Mouse (Mus musculus): ENCODE measurements around the gene Wsb2. TPM values are rescaled to one million over a fixed set of nuclear protein-coding genes. Genes with fewer than 3 reads are reported as not detected.

Gene Wsb2
- polyA plus RNA-seq (2016; fragmentation: Nextera tagmentation; extraction: Ambion mirVana), result 56.9 and 86.8 TPM in 2 replicates

DNA sequence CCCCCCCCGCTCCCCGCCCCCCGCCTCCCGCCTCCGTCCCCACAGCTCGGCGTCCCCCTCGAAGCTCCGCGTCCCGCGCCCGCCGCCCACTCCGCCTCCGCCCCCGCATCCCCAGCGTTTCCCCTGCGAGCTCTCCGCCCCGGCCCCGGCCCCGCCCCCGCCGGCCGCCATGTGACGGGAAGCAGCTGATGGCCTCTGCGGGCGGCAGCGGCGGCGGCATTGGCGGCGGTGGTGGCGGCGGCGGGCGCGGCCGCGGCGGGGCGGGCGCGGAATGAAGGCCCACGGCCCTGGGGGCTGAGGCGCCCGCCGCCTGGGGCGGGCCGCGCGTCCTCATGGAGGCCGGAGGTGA, at the start of gene Wsb2:
Gene Wsb2, plus strand, starts transcription at position 176 of the 349 bp plus-strand sequence.
- WGBS, result 0% methylated on average over 45 of the region's 54 CpGs
- peaks cover 59% of the 10 kb centered on the region for H3K4me1 ChIP-seq (replicated peaks)

DNA sequence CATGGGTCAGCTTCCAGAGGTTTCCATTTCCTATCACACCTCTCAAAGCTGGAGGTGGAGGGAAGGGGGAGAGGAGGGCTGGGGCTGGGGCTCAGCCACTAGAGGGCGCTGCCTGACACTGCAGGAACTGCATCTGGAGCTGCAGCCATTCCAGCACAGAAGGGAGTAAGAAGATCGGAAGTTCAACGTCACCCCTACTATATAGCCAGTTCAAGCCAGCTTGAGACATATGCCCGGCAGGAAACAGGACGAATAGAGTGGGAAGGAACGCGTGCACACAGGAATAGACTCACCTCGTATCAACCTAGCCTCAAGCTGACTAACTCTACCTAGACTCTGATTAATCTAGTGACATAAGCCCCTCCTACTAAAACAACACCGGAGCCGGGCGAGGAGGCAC, 49.4 kb upstream of the Wsb2 start:
- Histone ChIP-seq H3K4me3 (no peak overlapping the region), H3K27me3 (ENCODE audit: insufficient read depth, poor library complexity, severe bottlenecking) (no peaks in the 10 kb centered on the region), H3K4me1 (replicated peaks) (peaks cover 14% of the 10 kb centered on the region), H3K36me3 (no peaks in the 10 kb centered on the region), H3K27ac (no peak overlapping the region), H3K9me3 (0 out of 2 replicates have a peak, but pooled peaks cover 4% of the 10 kb centered on the region)
- DNase-seq (ENCODE audit: low spot score), result peak; percentile 61
- 38% methylated on average over 11 of the region's 11 CpGs for WGBS

More for the DNA sequence above, at the start of gene Wsb2:
- H3K36me3 ChIP-seq, result no peaks in the 10 kb centered on the region
- peaks cover 16% of the 10 kb centered on the region for H3K27me3 ChIP-seq (ENCODE audit: insufficient read depth, poor library complexity, severe bottlenecking)
- peak within 1 kb of the TSS; percentile 97 for H3K4me3 ChIP-seq
- peak within 1 kb of the TSS; percentile 95 for H3K27ac ChIP-seq
- peak; percentile 84 for DNase-seq (ENCODE audit: low spot score)
- H3K9me3 ChIP-seq, result no peaks in the 10 kb centered on the region

DNA sequence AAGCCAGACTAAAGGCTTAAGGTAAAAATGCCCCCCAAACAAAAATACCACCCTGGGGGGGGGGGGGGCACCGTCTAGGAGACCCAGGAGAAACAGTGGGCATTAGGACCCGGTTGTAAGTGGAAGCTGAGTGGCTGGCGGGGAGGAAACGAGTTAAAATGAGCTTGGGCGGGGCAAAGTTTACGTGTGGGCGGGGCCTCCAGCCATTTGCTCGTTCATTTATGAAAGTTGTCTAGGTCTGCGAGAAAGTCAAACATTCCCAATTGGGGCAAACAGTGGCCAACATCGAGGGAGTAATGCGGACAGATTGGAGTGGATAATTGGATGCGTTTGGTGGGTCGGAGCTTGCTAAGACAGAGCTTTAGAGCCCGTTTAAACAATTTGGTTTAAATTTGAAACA, 43.7 kb upstream of the Wsb2 start:
- H3K4me3 ChIP-seq, result peak overlapping the region; percentile 36
- 25% methylated on average over 14 of the region's 14 CpGs for WGBS
- no peak overlapping the region for H3K27ac ChIP-seq
- no peaks in the 10 kb centered on the region for H3K36me3 ChIP-seq
- peaks cover 47% of the 10 kb centered on the region for H3K27me3 ChIP-seq (ENCODE audit: insufficient read depth, poor library complexity, severe bottlenecking)
- peaks cover 27% of the 10 kb centered on the region for H3K4me1 ChIP-seq (replicated peaks)
- peak; percentile 23 for DNase-seq (ENCODE audit: low spot score)
- no peaks in the 10 kb centered on the region for H3K9me3 ChIP-seq

DNA sequence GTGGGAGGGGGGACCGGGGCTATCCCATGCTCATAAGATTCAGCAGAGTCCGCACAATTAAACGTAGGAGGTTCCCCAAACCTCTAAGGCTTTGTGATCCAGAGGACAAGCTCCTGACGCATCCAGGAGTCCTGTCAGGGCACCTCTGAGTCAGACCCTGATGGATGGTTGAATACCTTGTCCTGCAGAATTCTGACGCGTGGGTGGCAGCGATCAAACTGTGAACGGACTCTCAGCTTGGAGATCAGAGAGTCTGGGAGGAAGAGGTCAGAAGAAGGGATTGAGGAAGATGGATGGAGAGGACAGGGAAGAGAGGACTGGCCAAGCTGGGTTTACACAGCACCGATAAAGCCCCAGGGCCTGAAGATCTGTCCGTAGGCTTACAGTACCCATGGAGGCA, 43.2 kb upstream of the Wsb2 start:
- Histone ChIP-seq H3K36me3 (no peaks in the 10 kb centered on the region), H3K4me1 (replicated peaks) (peaks cover 31% of the 10 kb centered on the region), H3K27me3 (ENCODE audit: insufficient read depth, poor library complexity, severe bottlenecking) (peaks cover 49% of the 10 kb centered on the region), H3K9me3 (no peaks in the 10 kb centered on the region), H3K27ac (no peak overlapping the region), H3K4me3 (peak overlapping the region; percentile 36)
- 36% methylated on average over 10 of the region's 10 CpGs for WGBS
- no peak for DNase-seq (ENCODE audit: low spot score)

DNA sequence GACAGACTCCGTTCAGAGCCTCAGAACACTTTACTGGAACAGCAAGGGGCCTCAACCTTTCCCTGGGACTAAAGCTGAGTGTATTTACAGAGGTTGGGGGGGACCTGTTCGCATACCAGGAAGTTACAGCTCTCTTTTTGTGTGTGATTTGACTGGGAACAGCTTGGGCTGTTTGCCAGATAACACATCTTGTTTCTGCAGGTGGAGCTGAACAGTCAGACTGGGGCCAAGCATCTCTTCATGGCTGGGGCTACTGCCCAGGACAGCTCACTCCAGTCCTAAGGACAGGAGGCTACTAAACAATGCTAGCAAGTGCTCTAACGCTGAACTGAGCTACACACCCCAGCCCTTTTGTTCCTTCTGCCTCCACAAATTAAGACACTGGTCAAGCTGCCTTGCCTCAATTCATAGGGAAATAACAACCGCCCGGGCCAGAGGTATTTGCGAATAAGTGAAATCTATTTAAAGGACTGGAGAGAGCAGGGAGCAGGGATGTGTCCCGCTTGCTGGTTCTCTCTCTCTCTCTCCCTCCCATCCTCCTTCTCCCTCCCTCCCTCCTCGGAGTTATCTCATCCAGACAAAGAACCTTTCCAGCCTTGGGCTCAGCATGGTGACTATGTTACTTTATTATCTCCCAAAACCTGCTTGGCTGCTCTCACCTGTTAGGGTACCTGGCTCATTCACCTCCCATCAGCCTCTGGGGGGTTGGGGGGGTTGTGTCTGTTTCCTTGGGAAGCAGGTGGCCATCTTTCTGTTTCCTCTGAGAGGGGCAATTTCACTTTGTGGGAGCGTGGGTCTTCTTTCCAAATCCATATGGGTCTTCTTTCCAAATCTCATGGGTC, 42.3 kb upstream of the Wsb2 start:
- 17% methylated on average over 9 of the region's 9 CpGs for WGBS
- Histone ChIP-seq H3K4me1 (replicated peaks) (peaks cover 40% of the 10 kb centered on the region), H3K27me3 (ENCODE audit: insufficient read depth, poor library complexity, severe bottlenecking) (peaks cover 57% of the 10 kb centered on the region), H3K36me3 (no peaks in the 10 kb centered on the region), H3K27ac (peak overlapping the region; percentile 74), H3K4me3 (peak overlapping the region; percentile 7; the same call in 1 of the 2 replicates), H3K9me3 (no peaks in the 10 kb centered on the region)
- peak; percentile 22 for DNase-seq (ENCODE audit: low spot score)

DNA sequence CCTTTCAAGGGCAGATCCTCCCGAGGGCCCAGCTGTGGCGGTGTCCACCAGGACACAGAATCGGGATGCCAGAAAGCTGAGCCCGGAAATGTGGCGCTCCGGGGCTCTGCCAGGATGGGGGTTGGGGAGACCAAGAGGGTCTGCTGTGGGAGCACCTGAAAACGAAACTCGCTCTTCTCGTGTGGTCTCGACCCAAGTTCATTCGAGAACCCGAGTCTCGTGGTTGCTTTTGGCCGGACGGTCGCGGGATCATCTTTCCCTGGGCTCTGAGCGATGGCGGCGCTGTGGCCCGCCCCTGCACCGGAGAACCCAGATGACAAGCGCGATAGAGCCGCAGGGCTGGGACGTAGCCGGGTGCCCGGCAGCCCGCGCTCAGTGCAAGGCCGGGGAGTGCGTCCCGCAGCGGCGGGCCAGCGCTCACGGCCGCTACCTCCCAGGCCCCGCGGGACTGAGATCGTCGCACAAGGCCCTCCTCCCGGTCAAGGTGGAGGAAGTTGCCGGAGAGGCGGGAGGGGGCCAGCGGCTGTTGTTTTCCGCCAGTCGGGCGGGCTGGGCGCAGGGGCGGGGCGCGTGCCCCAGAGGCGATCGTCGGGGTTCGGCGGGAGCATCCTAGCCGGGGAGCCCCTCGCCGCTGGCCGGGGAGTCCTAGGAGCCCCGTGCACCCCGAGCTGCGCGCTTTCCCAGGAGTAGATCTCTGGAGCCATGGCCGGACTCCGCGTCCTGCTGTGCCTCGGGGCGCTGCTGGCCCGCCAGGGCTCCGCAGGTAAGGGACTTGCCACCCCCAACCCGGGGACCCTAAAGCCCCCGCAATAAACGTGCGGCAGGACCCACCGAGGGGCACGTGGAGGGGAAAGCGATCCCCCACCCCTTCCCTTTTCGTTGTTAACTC, 38.1 kb upstream of the Wsb2 start, which contains the start of gene Vsig10:
Gene Vsig10, plus strand, starts transcription at position 343 of the 889 bp plus-strand sequence.
- H3K4me3 ChIP-seq, result peak within 1 kb of the TSS; percentile 85

DNA sequence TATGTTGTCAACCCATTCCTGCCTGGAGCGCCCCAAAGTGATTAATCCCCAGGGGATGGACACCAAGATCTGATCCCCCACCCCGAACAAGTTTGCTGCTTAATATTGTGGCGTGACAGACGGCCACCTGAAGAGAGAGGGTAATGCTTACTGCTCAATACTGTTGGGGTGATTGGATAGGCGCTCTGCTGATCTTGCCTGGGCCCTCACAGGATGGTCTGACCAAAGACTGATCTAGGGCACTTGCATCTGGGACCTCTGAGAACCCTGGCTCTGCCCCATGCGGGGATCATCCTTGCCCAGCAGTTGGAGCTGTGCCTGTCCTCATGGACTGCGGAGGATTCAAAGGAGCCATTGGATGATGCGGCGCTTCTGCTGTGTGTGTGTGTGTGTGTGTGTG, 33.4 kb upstream of the Wsb2 start:
- Histone ChIP-seq H3K27me3 (ENCODE audit: insufficient read depth, poor library complexity, severe bottlenecking) (peaks cover 28% of the 10 kb centered on the region), H3K4me3 (no peak overlapping the region), H3K9me3 (peaks cover 4% of the 10 kb centered on the region; the same call in 1 of the 2 replicates), H3K4me1 (replicated peaks) (peaks cover 12% of the 10 kb centered on the region), H3K36me3 (no peaks in the 10 kb centered on the region), H3K27ac (no peak overlapping the region)
- DNase-seq (ENCODE audit: low spot score), result no peak
- WGBS, result 81% methylated on average over 9 of the region's 9 CpGs

More for the DNA sequence above, 38.1 kb upstream of the Wsb2 start, which contains the start of gene Vsig10:
- under 1% methylated on average over 81 of the region's 81 CpGs for WGBS
- Histone ChIP-seq H3K36me3 (no peaks in the 10 kb centered on the region), H3K27me3 (ENCODE audit: insufficient read depth, poor library complexity, severe bottlenecking) (peaks cover 73% of the 10 kb centered on the region), H3K27ac (peak within 1 kb of the TSS; percentile 89), H3K4me1 (replicated peaks) (peaks cover 33% of the 10 kb centered on the region), H3K9me3 (peaks cover 4% of the 10 kb centered on the region; the same call in 1 of the 2 replicates)
- DNase-seq (ENCODE audit: low spot score), result peak; percentile 76

DNA sequence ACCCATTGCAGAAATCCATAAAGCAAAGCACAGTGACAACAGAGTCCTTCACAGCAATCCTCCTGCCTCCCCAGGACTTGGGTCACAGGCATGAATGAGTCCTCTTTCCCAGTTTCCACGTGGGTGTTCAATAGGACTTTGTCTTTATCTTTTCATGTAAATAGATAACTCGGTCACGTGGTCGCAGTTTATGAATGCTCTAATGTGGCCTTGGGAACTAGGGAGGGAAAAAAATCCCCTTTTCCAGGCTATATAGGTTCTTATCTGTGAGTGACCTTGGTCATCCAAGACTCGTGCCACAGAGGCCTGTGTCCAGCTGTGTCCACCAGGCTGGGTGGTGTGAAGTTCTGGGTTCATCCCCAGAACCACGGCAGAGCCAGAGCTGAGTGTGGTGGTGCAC, 30.7 kb upstream of the Wsb2 start:
- no peak overlapping the region for H3K4me3 ChIP-seq
- WGBS, result 79% methylated on average over 6 of the region's 6 CpGs

DNA sequence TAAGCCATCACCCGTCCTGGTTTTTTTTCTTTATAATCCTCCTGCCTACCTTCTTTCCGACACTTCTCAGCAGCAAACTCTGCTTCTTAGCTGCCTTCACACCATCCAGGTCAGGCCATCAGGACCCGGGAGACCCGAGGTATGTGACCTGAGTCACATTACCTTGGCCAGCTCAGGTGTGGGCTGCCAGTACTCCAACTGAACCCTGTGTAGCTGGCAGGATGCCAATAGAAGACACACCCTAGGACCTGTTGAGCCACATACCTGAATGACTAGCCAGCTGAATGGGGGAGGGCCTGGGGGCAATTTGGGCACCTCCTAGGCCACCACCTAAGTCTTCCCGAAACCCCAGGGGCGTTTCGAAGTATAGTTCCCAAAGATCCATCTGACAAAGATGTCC, 26.6 kb upstream of the Wsb2 start:
- 91% methylated on average over 7 of the region's 7 CpGs for WGBS
- H3K27ac ChIP-seq, result no peak overlapping the region
- H3K36me3 ChIP-seq, result no peaks in the 10 kb centered on the region
- H3K4me1 ChIP-seq (replicated peaks), result no peaks in the 10 kb centered on the region
- no peaks in the 10 kb centered on the region for H3K27me3 ChIP-seq (ENCODE audit: insufficient read depth, poor library complexity, severe bottlenecking)
- H3K9me3 ChIP-seq, result no peaks in the 10 kb centered on the region
- no peak overlapping the region for H3K4me3 ChIP-seq
- no peak for DNase-seq (ENCODE audit: low spot score)

More for the DNA sequence above, 30.7 kb upstream of the Wsb2 start:
- DNase-seq (ENCODE audit: low spot score), result no peak
- H3K9me3 ChIP-seq, result peaks cover 2% of the 10 kb centered on the region; the same call in 1 of the 2 replicates
- H3K27ac ChIP-seq, result no peak overlapping the region
- no peaks in the 10 kb centered on the region for H3K4me1 ChIP-seq (replicated peaks)
- no peaks in the 10 kb centered on the region for H3K36me3 ChIP-seq
- H3K27me3 ChIP-seq (ENCODE audit: insufficient read depth, poor library complexity, severe bottlenecking), result peaks cover 4% of the 10 kb centered on the region

DNA sequence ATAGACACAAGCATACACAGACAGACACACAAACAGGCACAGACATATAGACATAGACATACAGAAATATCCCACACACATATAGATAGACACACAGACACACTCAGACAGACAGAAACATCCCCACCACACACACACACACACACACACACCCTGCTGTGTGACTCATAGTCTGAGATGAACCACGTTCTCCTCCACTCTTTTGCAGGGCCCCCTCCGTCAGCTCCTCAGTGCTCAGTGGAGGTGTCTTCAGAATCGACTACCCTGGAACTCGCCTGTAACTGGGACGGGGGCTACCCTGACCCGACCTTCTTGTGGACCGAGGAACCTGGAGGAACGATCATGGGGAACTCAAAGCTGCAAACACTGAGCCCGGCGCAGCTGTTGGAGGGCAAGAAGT, 19.1 kb upstream of the Wsb2 start:
- no peaks in the 10 kb centered on the region for H3K27me3 ChIP-seq (ENCODE audit: insufficient read depth, poor library complexity, severe bottlenecking)
- H3K9me3 ChIP-seq, result peaks cover 4% of the 10 kb centered on the region; the same call in 1 of the 2 replicates
- H3K27ac ChIP-seq, result no peak overlapping the region
- no peaks in the 10 kb centered on the region for H3K4me1 ChIP-seq (replicated peaks)
- H3K36me3 ChIP-seq, result peaks cover 5% of the 10 kb centered on the region; the same call in 1 of the 2 replicates
- DNase-seq (ENCODE audit: low spot score), result no peak
- no peak overlapping the region for H3K4me3 ChIP-seq
- 89% methylated on average over 10 of the region's 10 CpGs for WGBS

DNA sequence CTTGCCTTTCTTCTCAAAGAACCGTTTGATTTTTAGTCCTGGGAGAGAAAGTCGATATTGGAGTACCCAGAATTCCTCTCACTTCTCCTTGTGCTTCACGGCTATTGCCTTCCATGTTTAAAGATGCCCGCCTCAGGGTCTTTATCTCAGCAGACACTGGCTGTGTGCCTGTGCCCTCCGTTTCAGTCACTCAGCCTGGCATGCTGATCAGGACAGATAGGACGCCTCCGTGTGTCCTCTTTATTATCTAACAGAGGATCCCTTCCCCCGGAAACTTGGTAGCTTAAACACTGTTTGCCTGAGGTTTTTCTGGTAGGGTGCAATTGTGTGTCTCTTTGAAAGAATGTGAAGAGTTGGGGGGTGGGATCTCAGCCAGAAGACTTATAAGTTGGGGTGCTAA, 18.6 kb upstream of the Wsb2 start:
- Histone ChIP-seq H3K27me3 (ENCODE audit: insufficient read depth, poor library complexity, severe bottlenecking) (no peaks in the 10 kb centered on the region), H3K4me1 (replicated peaks) (no peaks in the 10 kb centered on the region), H3K4me3 (no peak overlapping the region), H3K36me3 (peaks cover 5% of the 10 kb centered on the region; the same call in 1 of the 2 replicates), H3K9me3 (peaks cover 4% of the 10 kb centered on the region; the same call in 1 of the 2 replicates), H3K27ac (no peak overlapping the region)
- no peak for DNase-seq (ENCODE audit: low spot score)
- 88% methylated on average over 8 of the region's 8 CpGs for WGBS

DNA sequence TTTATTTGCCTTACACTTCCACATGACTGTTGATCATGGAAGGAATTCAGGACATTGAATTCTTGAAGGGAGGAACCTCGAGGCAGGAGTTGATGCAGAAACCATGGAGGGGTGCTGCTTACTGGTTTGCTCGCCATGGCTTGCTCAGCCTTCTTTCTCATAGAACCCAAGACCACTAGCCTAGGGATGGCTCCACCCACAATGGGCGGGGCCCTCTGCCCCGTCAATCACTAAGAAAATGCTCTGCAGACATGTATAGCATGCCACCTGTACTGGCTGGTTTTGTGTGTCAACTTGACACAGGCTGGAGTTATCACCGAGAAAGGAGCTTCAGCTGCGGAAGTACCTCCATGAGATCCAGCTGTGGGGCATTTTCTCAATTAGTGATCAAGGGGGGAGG, 17.0 kb upstream of the Wsb2 start:
- Histone ChIP-seq H3K27me3 (ENCODE audit: insufficient read depth, poor library complexity, severe bottlenecking) (no peaks in the 10 kb centered on the region), H3K9me3 (peaks cover 4% of the 10 kb centered on the region; the same call in 1 of the 2 replicates), H3K4me3 (no peak overlapping the region), H3K4me1 (replicated peaks) (no peaks in the 10 kb centered on the region), H3K36me3 (peaks cover 11% of the 10 kb centered on the region; the same call in 1 of the 2 replicates), H3K27ac (no peak overlapping the region)
- no peak for DNase-seq (ENCODE audit: low spot score)
- WGBS, result 84% methylated on average over 6 of the region's 6 CpGs

Measured in hindbrain, embryonic 10.5 days (tissue).